Mouse (Mus musculus): ENCODE measurements around the gene Pcbd1.
"Not testable (repeated sequence)": the region's sequence is repeated elsewhere in the genome, so short reads cannot be mapped to it uniquely, and the experiment has no call there.

The Pcbd1 gene

GRCm38 (mm10) chr10:61091866-61092265 lies 2.7 kb downstream of the Pcbd1 start:
- DNase-seq (ENCODE audit: low read depth, low spot score): no peak

GRCm38 (mm10) chr10:61103564-61104114 lies 14.5 kb downstream of the Pcbd1 start:
- no peak for DNase-seq (ENCODE audit: low read depth, low spot score)

GRCm38 (mm10) chr10:61114246-61114720 lies 25.2 kb downstream of the Pcbd1 start:
- DNase-seq (ENCODE audit: low read depth, low spot score): no peak

GRCm38 (mm10) chr10:61121732-61122131 lies 32.6 kb downstream of the Pcbd1 start:
- not testable (repeated sequence) for DNase-seq (ENCODE audit: low read depth, low spot score)

- DNase-seq (ENCODE audit: low read depth, low spot score): no peak
These were observed 34.3 kb downstream of the Pcbd1 start for GRCm38 (mm10) chr10:61123276-61123913.

- DNase-seq (ENCODE audit: low read depth, low spot score): no peak
These were observed 35.3 kb downstream of the Pcbd1 start for GRCm38 (mm10) chr10:61124462-61124861.

GRCm38 (mm10) chr10:61128701-61129365 lies 39.7 kb downstream of the Pcbd1 start:
- no peak for DNase-seq (ENCODE audit: low read depth, low spot score)

- no peak for DNase-seq (ENCODE audit: low read depth, low spot score)
These were observed 41.8 kb downstream of the Pcbd1 start for GRCm38 (mm10) chr10:61130959-61131358.

- no peak for DNase-seq (ENCODE audit: low read depth, low spot score)
These were observed 44.9 kb downstream of the Pcbd1 start for GRCm38 (mm10) chr10:61134041-61134440.

GRCm38 (mm10) chr10:61135226-61135839 lies 46.2 kb downstream of the Pcbd1 start:
- DNase-seq (ENCODE audit: low read depth, low spot score): no peak

GRCm38 (mm10) chr10:61137567-61137966 lies 48.4 kb downstream of the Pcbd1 start:
- DNase-seq (ENCODE audit: low read depth, low spot score): no peak

GRCm38 (mm10) chr10:61143343-61143742 lies 54.2 kb downstream of the Pcbd1 start:
- no peak for DNase-seq (ENCODE audit: low read depth, low spot score)
